Mouse (Mus musculus) ES-Bruce4 (cell line): Measurements from ENCODE around the gene Ddx42.

ENCODE experiments used
- CTCF ChIP-seq: IDR thresholded peaks from one replicate; pipeline ENCODE4 v1.8.1; 2011; ENCODE audit warnings: low read depth, low read length
- EP300 ChIP-seq: IDR thresholded peaks from 2 replicates; pipeline ENCODE4 v1.6.1; 2011; ENCODE audit warnings: low read depth, low read length; ENCODE audit not compliant: insufficient read depth
- POLR2A ChIP-seq: IDR thresholded peaks from one replicate; pipeline ENCODE4 v1.8.1; 2011; ENCODE audit warnings: low read length; ENCODE audit not compliant: insufficient read depth

- no peak for TF ChIP-seq EP300
- TF ChIP-seq POLR2A: no peak
- TF ChIP-seq CTCF: no peak
Measured at GRCm38 (mm10) chr11:106274971-106275411, 58.3 kb downstream of the Ddx42 start.
